Mouse (Mus musculus) olfactory bulb, adult 2 months (tissue): ENCODE measurements around the gene Ptprq.

Experiments
- CTCF ChIP-seq: fragments of 200-500 bp; IDR thresholded peaks from 2 replicates; pipeline ENCODE4 v1.5.1; 2012; ENCODE audit warnings: low read depth, mild to moderate bottlenecking, low read length, moderate library complexity; ENCODE audit not compliant: insufficient read depth
- POLR2A ChIP-seq: fragments of 200-500 bp; IDR thresholded peaks from 2 replicates; pipeline ENCODE4 v1.6.1; 2012; ENCODE audit warnings: mild to moderate bottlenecking, low read depth, low read length, moderate library complexity; ENCODE audit not compliant: insufficient read depth

- TF ChIP-seq CTCF (no peak), POLR2A (no peak)
Observed at GRCm38 (mm10) chr10:107560881-107561280, 159.0 kb downstream of the Ptprq start.
